Mouse (Mus musculus) midbrain, postnatal 0 days (tissue): ENCODE measurements around the gene Polr3g. TPM values are rescaled to one million over a fixed set of nuclear protein-coding genes. Genes with fewer than 3 reads are reported as not detected.
A peak's percentile ranks its signal among the peaks of the same experiment; 100 is the strongest.

Source experiments
- ATAC-seq: fragments of 200-750 bp; cut with Nextera tagmentation; 2 replicates; pipeline ENCODE4 v1.8.0; 2017; ENCODE audit warnings: moderate number of reproducible peaks, mild to moderate bottlenecking, moderate TSS enrichment, moderate library complexity; ENCODE audit not compliant: low FRiP score
- DNase-seq: peaks from one replicate; pipeline ENCODE4 v3.0.0-alpha.2; 2015; ENCODE audit warnings: low spot score
- H3K27ac ChIP-seq: fragments of 300-500 bp; sonication (generic); 2 replicates; pipeline ENCODE4 v1.5.1; 2014; ENCODE audit warnings: low read depth, mild to moderate bottlenecking, low read length, mixed read lengths
- H3K27me3 ChIP-seq: fragments of 300-500 bp; sonication (generic); 2 replicates; pipeline ENCODE4 v1.6.1; 2014; ENCODE audit warnings: low read length, control low read depth, mixed read lengths; ENCODE audit not compliant: insufficient read depth
- H3K36me3 ChIP-seq: fragments of 300-500 bp; sonication (generic); 2 replicates; pipeline ENCODE4 v1.6.1; 2014; ENCODE audit warnings: low read length, control low read depth, mixed read lengths; ENCODE audit not compliant: insufficient read depth
- H3K4me1 ChIP-seq: fragments of 300-500 bp; sonication (generic); 2 replicates; pipeline ENCODE4 v1.6.1; 2014; ENCODE audit warnings: mild to moderate bottlenecking, control low read depth, antibody characterized with exemption, low read length, mixed read lengths; ENCODE audit not compliant: insufficient read depth
- H3K4me2 ChIP-seq: fragments of 300-500 bp; sonication (generic); 2 replicates; pipeline ENCODE4 v1.6.1; 2014; ENCODE audit warnings: low read depth, mild to moderate bottlenecking, low read length, mixed read lengths; ENCODE audit not compliant: poor library complexity, severe bottlenecking
- H3K4me3 ChIP-seq: fragments of 300-500 bp; sonication (generic); 2 replicates; pipeline ENCODE4 v1.5.1; 2014; ENCODE audit warnings: low read depth, mild to moderate bottlenecking, low read length, moderate library complexity
- H3K9ac ChIP-seq: fragments of 300-500 bp; sonication (generic); replicated peaks from 2 replicates; pipeline ENCODE4 v1.6.1; 2014; ENCODE audit warnings: mild to moderate bottlenecking, low read length, moderate library complexity, mixed read lengths; ENCODE audit not compliant: poor library complexity, severe bottlenecking
- H3K9me3 ChIP-seq: fragments of 300-500 bp; sonication (generic); 2 replicates; pipeline ENCODE4 v1.6.1; 2016; ENCODE audit warnings: low read length, control low read depth
- CTCF ChIP-seq: IDR thresholded peaks from 2 replicates; pipeline ENCODE4 v1.5.1; 2016; ENCODE audit warnings: antibody characterized with exemption, mild to moderate bottlenecking
- WGBS: fragments of 180-500 bp; shearing (Covaris S2); extraction: QIAGEN DNeasy Blood & Tissue Kit; methylation state at CpG from one replicate; pipeline ENCODE4 v1.1.7; 2014; 5-methylcytosine and 5-hydroxymethylcytosine counted together
- polyA plus RNA-seq: library from polyadenylated mRNA; unstranded; fragments of >200 nt; fragmentation: Nextera tagmentation; extraction: Ambion mirVana; gene quantifications from 2 replicates; pipeline ENCODE4 v1.2.1, GENCODE M21; 2015
- total RNA-seq: library from RNA; depleted of rRNA; stranded (reverse); fragments of >200 nt; gene quantifications from 2 replicates; pipeline ENCODE4 v1.2.3, GENCODE M21; 2014

The Polr3g gene
- total and polyA plus RNA-seq, 2 experiments from 2014 or later = 3.0 to 3.9 TPM

GRCm38 (mm10) chr13:81703148-81703547 is 7.7 kb downstream of the Polr3g start:
- ATAC-seq (no peak), DNase-seq (no peak)
- H3K27me3 ChIP-seq = no peaks in the 10 kb centered on the region
- no peak overlapping the region for H3K9ac ChIP-seq
- no peak overlapping the region for H3K27ac ChIP-seq
- H3K36me3 ChIP-seq = no peaks in the 10 kb centered on the region
- H3K9me3 ChIP-seq = no peaks in the 10 kb centered on the region
- TF ChIP-seq CTCF = 0 out of 2 replicates have a peak, but pooled peaks have one; percentile 3
- H3K4me2 ChIP-seq = no peak overlapping the region
- no peak overlapping the region for H3K4me3 ChIP-seq
- H3K4me1 ChIP-seq = no peaks in the 10 kb centered on the region
- WGBS = 74% methylated on average over 7 of the region's 7 CpGs

GRCm38 (mm10) chr13:81694446-81694845 is 16.4 kb downstream of the Polr3g start:
- WGBS = 95% methylated on average over 12 of the region's 12 CpGs
- Histone ChIP-seq H3K4me1 (no peaks in the 10 kb centered on the region), H3K4me3 (no peak overlapping the region), H3K27me3 (no peaks in the 10 kb centered on the region), H3K4me2 (no peak overlapping the region), H3K27ac (no peak overlapping the region), H3K9ac (no peak overlapping the region), H3K9me3 (no peaks in the 10 kb centered on the region), H3K36me3 (no peaks in the 10 kb centered on the region)
- TF ChIP-seq CTCF = no peak
- ATAC-seq (no peak), DNase-seq (no peak)

GRCm38 (mm10) chr13:81691606-81692005 is 19.2 kb downstream of the Polr3g start:
- TF ChIP-seq CTCF = no peak
- H3K4me2 ChIP-seq = no peak overlapping the region
- no peaks in the 10 kb centered on the region for H3K36me3 ChIP-seq
- H3K9me3 ChIP-seq = no peaks in the 10 kb centered on the region
- ATAC-seq = peak; percentile 38; the same call in 1 of the 2 replicates
- H3K27ac ChIP-seq = no peak overlapping the region
- WGBS = 56% methylated on average over 9 of the region's 9 CpGs
- peak; percentile 60 for DNase-seq
- no peak overlapping the region for H3K4me3 ChIP-seq
- no peaks in the 10 kb centered on the region for H3K4me1 ChIP-seq
- no peak overlapping the region for H3K9ac ChIP-seq
- H3K27me3 ChIP-seq = no peaks in the 10 kb centered on the region

- Histone ChIP-seq H3K9me3 (no peaks in the 10 kb centered on the region), H3K27ac (no peak overlapping the region), H3K4me2 (no peak overlapping the region), H3K4me3 (no peak overlapping the region), H3K36me3 (no peaks in the 10 kb centered on the region), H3K9ac (no peak overlapping the region), H3K27me3 (no peaks in the 10 kb centered on the region), H3K4me1 (no peaks in the 10 kb centered on the region)
- ATAC-seq = no peak
- no peak for DNase-seq
- no peak for TF ChIP-seq CTCF
- 83% methylated on average over 10 of the region's 10 CpGs for WGBS
These were observed 20.3 kb downstream of the Polr3g start for GRCm38 (mm10) chr13:81690477-81690876.

- Histone ChIP-seq H3K27me3 (no peaks in the 10 kb centered on the region), H3K36me3 (no peaks in the 10 kb centered on the region), H3K9ac (no peak overlapping the region), H3K4me1 (no peaks in the 10 kb centered on the region), H3K4me2 (no peak overlapping the region), H3K9me3 (no peaks in the 10 kb centered on the region), H3K27ac (no peak overlapping the region), H3K4me3 (no peak overlapping the region)
- no peak for TF ChIP-seq CTCF
- DNase-seq (no peak), ATAC-seq (no peak)
- WGBS = 84% methylated on average over 3 of the region's 3 CpGs
These were observed 21.2 kb downstream of the Polr3g start for GRCm38 (mm10) chr13:81689587-81689986.

GRCm38 (mm10) chr13:81684884-81685283 is 25.9 kb downstream of the Polr3g start:
- Histone ChIP-seq H3K4me3 (no peak overlapping the region), H3K27ac (no peak overlapping the region), H3K9me3 (no peaks in the 10 kb centered on the region), H3K9ac (no peak overlapping the region), H3K36me3 (no peaks in the 10 kb centered on the region), H3K4me1 (no peaks in the 10 kb centered on the region), H3K27me3 (no peaks in the 10 kb centered on the region), H3K4me2 (no peak overlapping the region)
- DNase-seq = no peak
- no peak for ATAC-seq
- no peak for TF ChIP-seq CTCF
- 91% methylated on average over 3 of the region's 3 CpGs for WGBS
